Mouse (Mus musculus) urinary bladder, postnatal 10 days (tissue): ENCODE data around the gene Zfp982.
"Not testable (repeated sequence)": the region's sequence is repeated elsewhere in the genome, so short reads cannot be mapped to it uniquely, and the experiment has no call there.

Source experiments
- DNase-seq: peaks from one replicate; pipeline ENCODE4 v3.0.0; 2022; ENCODE audit warnings: low spot score

Zfp982 gene

GRCm38 (mm10) chr4:147492117-147492516, at the start of gene Zfp982:
Gene Zfp982, plus strand, starts transcription at chr4:147492417.
- not testable (repeated sequence) for DNase-seq

- not testable (repeated sequence) for DNase-seq
Observed at GRCm38 (mm10) chr4:147442649-147443553, 49.3 kb upstream of the Zfp982 start.

- not testable (repeated sequence) for DNase-seq
Observed at GRCm38 (mm10) chr4:147443554-147443927, 48.7 kb upstream of the Zfp982 start.

- DNase-seq = not testable (repeated sequence)
Observed at GRCm38 (mm10) chr4:147445371-147445770, 46.8 kb upstream of the Zfp982 start.

- DNase-seq = no peak
Observed at GRCm38 (mm10) chr4:147448358-147448757, 43.9 kb upstream of the Zfp982 start.

GRCm38 (mm10) chr4:147449099-147449581, 43.1 kb upstream of the Zfp982 start:
- DNase-seq = no peak

- DNase-seq = not testable (repeated sequence)
Observed at GRCm38 (mm10) chr4:147449986-147450385, 42.2 kb upstream of the Zfp982 start.

GRCm38 (mm10) chr4:147467207-147467606, 25.0 kb upstream of the Zfp982 start:
- not testable (repeated sequence) for DNase-seq

- DNase-seq = not testable (repeated sequence)
Observed at GRCm38 (mm10) chr4:147498772-147499613, 6.8 kb downstream of the Zfp982 start.

GRCm38 (mm10) chr4:147509174-147509573, 17.0 kb downstream of the Zfp982 start:
- no peak for DNase-seq

GRCm38 (mm10) chr4:147518981-147519380, 26.8 kb downstream of the Zfp982 start:
- DNase-seq = no peak

- no peak for DNase-seq
Observed at GRCm38 (mm10) chr4:147520100-147520499, 27.9 kb downstream of the Zfp982 start.

- DNase-seq = no peak
Observed at GRCm38 (mm10) chr4:147525125-147525524, 32.9 kb downstream of the Zfp982 start.

- no peak for DNase-seq
Observed at GRCm38 (mm10) chr4:147530366-147530765, 38.1 kb downstream of the Zfp982 start.

- DNase-seq = not testable (repeated sequence)
Observed at GRCm38 (mm10) chr4:147535916-147536315, 43.7 kb downstream of the Zfp982 start.

GRCm38 (mm10) chr4:147537702-147538101, 45.5 kb downstream of the Zfp982 start:
- no peak for DNase-seq

- not testable (repeated sequence) for DNase-seq
Observed at GRCm38 (mm10) chr4:147539918-147540317, 47.7 kb downstream of the Zfp982 start, which contains the start of gene Gm16503. Gene Gm16503, plus strand, starts transcription at chr4:147540218.

- DNase-seq = no peak
Observed at GRCm38 (mm10) chr4:147541105-147541504, 48.9 kb downstream of the Zfp982 start.

- DNase-seq = not testable (repeated sequence)
Observed at GRCm38 (mm10) chr4:147553071-147553470, 60.9 kb downstream of the Zfp982 start, which contains the start of gene Zfp985. Gene Zfp985, plus strand, starts transcription at chr4:147553277.

GRCm38 (mm10) chr4:147554361-147554760, 62.1 kb downstream of the Zfp982 start:
- DNase-seq = not testable (repeated sequence)

GRCm38 (mm10) chr4:147556921-147557320, 64.7 kb downstream of the Zfp982 start:
- not testable (repeated sequence) for DNase-seq

- DNase-seq = not testable (repeated sequence)
Observed at GRCm38 (mm10) chr4:147558011-147558410, 65.8 kb downstream of the Zfp982 start.
